Comparison of ENCODE assay signal across 16 mouse cellular contexts in the genomic region with DNA sequence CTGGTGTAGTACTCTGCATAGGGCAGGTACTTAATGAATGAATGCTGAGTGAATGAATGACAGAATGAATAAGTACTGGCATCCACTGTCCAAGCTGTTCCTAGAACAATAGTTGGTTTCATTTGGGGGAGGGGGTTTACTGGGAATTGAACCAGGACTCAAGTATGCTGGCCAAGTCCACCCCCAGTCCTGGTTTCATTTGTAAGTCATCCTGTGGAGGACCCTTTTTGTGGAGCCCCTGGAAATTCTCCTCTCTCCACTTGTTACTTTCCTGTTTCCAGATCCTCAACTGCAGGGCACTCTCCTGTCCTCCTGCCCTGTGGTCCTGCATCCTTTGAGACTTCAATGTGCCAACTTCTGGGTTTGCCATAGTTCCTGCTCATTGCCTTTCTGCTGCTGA.
"Had no signal": no experiment of that assay in that cellular context is flagged by ENCODE, and none has a peak within 500 bp of the region (broad histone marks: within the 10 kb centered on the region; RNA-seq: fewer than 3 reads in every experiment).

No protein-coding gene starts in this region.

- H3K27ac ChIP-seq: neural tube, embryonic 13.5 days; neural tube, embryonic 15.5 days; stomach, embryonic 15.5 days; stomach, postnatal 0 days had no signal

- H3K9me3 ChIP-seq: neural tube, embryonic 13.5 days; neural tube, embryonic 15.5 days; stomach, embryonic 15.5 days had no signal

- H3K4me2 ChIP-seq: neural tube, embryonic 13.5 days; neural tube, embryonic 15.5 days; stomach, embryonic 15.5 days had no signal

- H3K36me3 ChIP-seq: neural tube, embryonic 13.5 days; neural tube, embryonic 15.5 days; stomach, embryonic 15.5 days had no signal

- H3K9ac ChIP-seq: neural tube, embryonic 13.5 days; neural tube, embryonic 15.5 days; stomach, embryonic 15.5 days had no signal

- H3K4me1 ChIP-seq: neural tube, embryonic 15.5 days; stomach, embryonic 15.5 days had no signal

- H3K4me3 ChIP-seq: neural tube, embryonic 13.5 days; neural tube, embryonic 15.5 days; stomach, embryonic 15.5 days had no signal

- DNase-seq: retina, postnatal 1 day; right cerebral cortex, adult 18-20 months; right cerebral cortex, postnatal 14 days; right cerebral cortex, postnatal 25 days; right cerebral cortex, postnatal 4 days; spleen, adult 18-20 months; thymus, adult 18-20 months; thymus, adult 2 months; thymus, postnatal 14 days; thymus, postnatal 25 days; thymus, postnatal 36 days; thymus, postnatal 4 days had no signal

- H3K27me3 ChIP-seq: neural tube, embryonic 13.5 days; neural tube, embryonic 15.5 days; stomach, embryonic 15.5 days had no signal
